Mouse (Mus musculus) heart, adult 8-10 months (tissue): ENCODE measurements around the gene Chek2. TPM values are rescaled to one million over a fixed set of nuclear protein-coding genes. Genes with fewer than 3 reads are reported as not detected.
A peak's percentile ranks its signal among the peaks of the same experiment; 100 is the strongest.
"Not testable (repeated sequence)": the region's sequence is repeated elsewhere in the genome, so short reads cannot be mapped to it uniquely, and the experiment has no call there.

Source experiments
- DNase-seq: peaks from one replicate; pipeline ENCODE4 v3.0.0; 2022; ENCODE audit warnings: low spot score
- total RNA-seq, 4 experiments: library from RNA; stranded (reverse); gene quantifications; 2 replicates each; pipeline ENCODE4 v1.2.4; 2022

The Chek2 gene
- 1 to 10 TPM; 2.0 to 3.2 (median 2.4) TPM for total RNA-seq

DNA sequence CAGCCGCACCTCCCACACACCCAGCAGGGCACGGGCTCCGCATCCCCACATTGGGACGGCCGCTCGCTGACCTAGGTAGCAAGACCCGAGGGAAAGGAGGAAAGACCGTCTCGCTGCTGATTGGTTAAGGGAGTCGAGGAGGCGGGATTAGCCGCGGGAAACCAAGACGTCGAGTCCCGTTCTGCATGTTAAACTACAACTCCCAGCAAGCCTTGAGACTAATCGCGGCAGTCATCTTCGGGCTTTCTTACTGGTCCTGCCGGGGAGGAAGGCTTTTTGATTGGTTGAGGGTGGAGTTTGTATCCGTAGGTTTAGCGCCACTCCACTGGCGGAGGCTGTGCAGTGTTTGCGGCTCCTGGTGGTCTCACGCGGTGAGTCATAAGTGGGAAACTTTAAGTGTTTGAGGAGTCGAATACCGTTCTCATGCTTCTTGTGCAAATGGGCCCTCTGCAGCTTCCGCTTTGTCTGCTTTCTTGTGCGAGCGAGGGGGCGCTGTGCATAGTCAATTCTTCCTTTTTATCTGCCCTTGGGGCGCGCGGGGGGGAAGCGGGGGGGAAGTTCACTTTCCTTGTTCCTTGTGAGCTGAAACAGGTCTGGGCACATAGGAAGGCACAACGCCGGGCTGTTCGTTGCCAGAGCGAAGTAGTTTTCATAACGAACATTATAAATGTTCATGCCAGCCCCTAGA is at the start of gene Chek2, which contains the start of gene Hscb:
Gene Chek2 (plus strand): TSS at position 302 of the 688 bp plus-strand sequence.
Gene Hscb (minus strand): TSS at position 100 of the 688 bp plus-strand sequence.
- DNase-seq: peak; percentile 99

GRCm38 (mm10) chr5:110794363-110794762 is 45.4 kb upstream of the Chek2 start:
- no peak for DNase-seq

- no peak for DNase-seq
Measured at GRCm38 (mm10) chr5:110797696-110798095, 42.1 kb upstream of the Chek2 start.

DNA sequence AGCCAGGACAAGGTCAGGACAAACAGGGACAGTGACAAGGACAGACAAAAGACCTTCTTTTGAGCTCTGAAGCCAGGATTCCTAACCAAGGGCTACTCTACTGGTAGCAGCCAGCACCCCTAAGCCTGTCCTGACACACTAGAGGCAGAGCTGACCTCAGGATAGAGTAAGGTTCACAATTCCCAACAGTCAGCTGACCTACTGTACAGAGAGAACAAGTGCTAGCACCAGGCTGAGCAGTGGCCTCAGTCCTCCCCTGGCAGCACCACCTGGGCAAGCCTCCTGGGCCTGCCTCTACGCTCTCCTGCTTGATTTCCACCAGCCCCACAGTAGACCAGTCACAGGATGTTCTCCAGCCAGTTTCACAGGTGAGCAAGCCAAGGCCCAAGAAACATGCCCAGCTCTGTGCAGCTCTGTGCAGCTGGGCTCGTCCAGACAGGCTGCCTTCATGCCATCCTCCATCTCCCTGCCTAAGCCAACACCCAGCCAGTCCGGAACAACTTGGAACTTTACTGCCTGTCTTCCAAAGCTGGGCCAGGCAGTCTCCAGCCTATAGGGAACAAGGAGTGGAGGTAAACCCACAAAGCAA is 38.6 kb upstream of the Chek2 start:
- DNase-seq: no peak

- peak; percentile 45 for DNase-seq
Measured at GRCm38 (mm10) chr5:110802186-110802585, 37.6 kb upstream of the Chek2 start.

DNA sequence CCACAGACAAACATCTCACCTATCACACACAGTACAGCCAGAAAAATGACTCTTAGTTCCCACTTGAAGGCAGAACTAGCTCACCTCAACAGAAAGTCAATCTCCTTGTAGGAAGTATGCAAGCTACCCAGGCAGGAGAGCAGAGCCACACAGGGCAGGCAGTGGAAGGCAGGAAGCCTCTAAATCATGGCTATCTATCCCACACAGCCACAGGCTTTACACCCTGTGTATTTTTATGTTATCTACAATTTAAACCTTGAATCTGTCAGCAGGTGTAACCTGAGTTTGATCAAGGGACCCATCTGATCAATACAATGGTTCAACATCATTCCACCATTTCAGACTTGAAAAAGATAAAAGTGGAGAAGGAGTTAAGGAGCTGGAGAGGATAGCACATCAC is 37.0 kb upstream of the Chek2 start:
- DNase-seq: no peak

- no peak for DNase-seq
Measured at GRCm38 (mm10) chr5:110804012-110804743, 35.6 kb upstream of the Chek2 start.

- no peak for DNase-seq
Measured at GRCm38 (mm10) chr5:110806154-110806553, 33.6 kb upstream of the Chek2 start.

GRCm38 (mm10) chr5:110806676-110807075 is 33.1 kb upstream of the Chek2 start:
- peak; percentile 48 for DNase-seq

DNA sequence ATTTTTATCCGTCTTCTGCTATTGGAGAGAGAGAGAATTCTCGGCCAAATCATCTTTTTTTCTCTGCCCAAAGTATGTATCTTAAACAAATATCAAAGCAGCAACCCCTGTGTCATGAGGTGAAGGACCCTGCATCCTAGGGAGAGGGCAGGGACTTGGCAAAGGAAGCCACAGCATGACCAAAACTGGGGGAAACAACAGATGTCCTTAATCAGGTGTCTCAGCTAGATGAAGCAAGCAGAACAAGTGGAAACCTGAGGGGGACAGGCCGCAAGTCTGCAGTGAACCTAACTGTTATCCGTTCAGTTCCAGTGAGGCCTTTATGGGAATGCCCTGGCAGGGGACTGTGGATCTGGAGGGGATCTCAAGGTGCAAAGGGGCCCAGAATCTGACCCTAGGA is 32.3 kb upstream of the Chek2 start:
- no peak for DNase-seq

GRCm38 (mm10) chr5:110808061-110808631 is 31.6 kb upstream of the Chek2 start:
- DNase-seq: peak; percentile 92

GRCm38 (mm10) chr5:110808821-110809666 is 30.7 kb upstream of the Chek2 start:
- peak; percentile 26 for DNase-seq

DNA sequence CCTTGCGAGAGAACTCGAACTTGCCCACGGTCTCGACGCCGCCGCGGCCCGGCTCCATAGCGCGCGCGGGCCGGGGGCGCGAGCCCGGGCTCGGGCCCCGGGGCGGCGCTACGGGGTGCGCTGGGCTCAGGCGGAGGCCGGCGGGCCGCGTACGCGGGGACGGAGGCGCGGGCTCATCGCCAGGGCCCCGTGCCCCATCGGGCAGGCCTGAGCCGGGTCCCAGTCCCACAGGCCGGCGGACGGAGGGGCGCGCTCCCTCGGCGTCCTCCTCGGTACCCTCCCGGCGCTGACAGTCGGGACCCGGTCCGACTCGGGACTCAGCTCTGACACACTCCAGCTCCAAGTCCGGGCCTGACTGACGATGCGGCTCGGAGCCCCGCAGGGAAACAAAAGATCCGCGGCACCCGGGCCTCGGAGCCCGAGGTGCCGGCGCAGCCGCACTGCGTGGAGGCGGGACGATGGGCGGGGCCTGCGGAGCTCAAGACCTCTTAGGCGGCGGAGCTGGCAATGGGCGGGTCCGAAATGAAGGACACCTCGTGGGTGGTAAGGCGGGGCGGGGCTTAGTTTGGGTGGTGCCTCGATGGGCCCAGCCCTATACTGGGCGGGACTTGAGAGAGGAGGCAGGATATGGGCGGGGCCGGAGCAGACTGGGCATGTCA is 30.0 kb upstream of the Chek2 start, which contains the start of gene Ulk1:
Gene Ulk1 (minus strand): TSS at position 431 of the 659 bp plus-strand sequence.
- DNase-seq: peak; percentile 99

DNA sequence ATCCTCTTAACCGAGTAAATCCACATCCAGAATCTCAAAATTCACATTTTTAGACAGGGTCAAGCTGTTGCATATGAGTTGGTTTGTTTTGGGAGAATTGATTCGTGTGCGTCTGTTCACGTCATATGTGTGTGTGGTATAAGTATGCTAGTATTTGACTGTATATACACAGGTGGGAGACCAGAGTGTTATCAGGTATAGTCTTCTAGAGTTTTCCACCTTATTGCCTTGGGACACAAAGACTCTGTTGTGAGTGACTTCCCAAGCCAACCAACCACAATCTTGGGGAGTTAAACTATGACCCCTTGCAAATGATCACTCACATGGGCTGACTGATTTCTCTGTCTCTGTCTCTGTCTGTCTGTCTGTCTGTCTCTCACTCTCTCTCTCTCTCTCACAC is 15.4 kb upstream of the Chek2 start:
- no peak for DNase-seq

- no peak for DNase-seq
Measured at GRCm38 (mm10) chr5:110826781-110827495, 12.8 kb upstream of the Chek2 start.

DNA sequence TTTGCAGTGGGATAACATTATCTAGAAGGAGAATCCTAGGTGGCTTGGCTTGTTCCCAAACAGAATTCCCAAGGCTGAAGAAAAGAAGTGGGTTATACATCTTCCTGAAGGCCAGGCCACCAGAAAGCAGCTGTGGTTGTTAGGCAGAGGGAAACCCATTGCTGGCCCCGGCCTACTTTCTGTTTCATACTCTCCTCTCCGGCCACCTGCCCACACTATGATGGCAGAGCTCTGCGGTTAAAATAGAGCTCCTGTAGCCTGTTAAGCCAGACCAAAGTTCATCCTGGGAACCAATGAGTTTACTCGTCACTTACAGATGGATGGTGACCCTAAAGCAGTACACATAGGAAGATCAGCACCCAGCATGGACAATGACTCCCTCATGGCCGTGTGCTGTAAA is 12.2 kb upstream of the Chek2 start:
- DNase-seq: no peak

- DNase-seq: no peak
Measured at GRCm38 (mm10) chr5:110831036-110831720, 8.6 kb upstream of the Chek2 start.

DNA sequence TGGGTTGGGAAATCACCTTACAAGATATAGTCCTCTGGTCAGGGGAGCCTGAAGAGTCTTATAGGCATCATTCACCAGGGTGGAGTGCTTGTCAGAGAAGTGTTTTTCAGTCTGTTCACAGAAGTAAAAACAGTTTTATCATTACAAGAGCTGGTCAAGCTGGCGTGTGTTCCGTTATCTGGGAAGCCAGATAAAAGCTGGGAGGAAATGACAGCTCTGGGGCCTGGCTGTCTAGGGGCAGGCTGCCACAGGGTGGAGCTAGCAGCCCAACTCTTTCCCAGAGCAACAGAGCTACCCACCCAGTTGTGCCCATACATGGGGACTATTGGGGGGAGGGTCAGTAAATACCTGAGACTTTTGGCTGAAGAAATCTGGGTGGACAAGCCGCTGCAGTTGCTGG is 3.8 kb upstream of the Chek2 start:
- peak; percentile 62 for DNase-seq

DNA sequence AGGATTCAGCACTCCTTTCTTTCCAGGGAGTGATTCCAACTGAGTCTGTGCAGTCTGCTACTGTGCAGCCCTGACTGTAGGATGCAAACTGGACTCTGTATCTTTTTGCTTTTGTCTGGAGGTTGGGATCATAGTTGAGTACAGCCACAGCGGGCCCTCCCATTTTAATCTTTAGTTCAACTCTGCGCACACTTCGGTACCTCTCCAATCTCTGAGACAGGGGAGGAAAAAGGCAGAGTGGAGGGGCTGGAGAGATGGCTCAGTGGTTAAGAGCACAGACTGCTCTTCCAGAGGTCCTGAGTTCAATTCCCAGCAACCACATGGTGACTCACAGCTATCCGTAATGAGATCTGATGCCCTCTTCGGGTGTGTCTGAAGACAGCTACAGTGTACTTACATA is 1.8 kb upstream of the Chek2 start:
- not testable (repeated sequence) for DNase-seq
